Mouse (Mus musculus): ENCODE measurements at regions not wholly inside any gene's neighbourhood (a gene's known extent, or its start where the extent isn't known, plus 50 kb on each side); places are given as distances from the start of the nearest gene placed in this dataset.

GRCm38 (mm10) chr12:107723062-107723859 is 234.8 kb downstream of the 3110018I06Rik start:
- no peak for DNase-seq (ENCODE audit: low spot score in 2 of 2)

DNA sequence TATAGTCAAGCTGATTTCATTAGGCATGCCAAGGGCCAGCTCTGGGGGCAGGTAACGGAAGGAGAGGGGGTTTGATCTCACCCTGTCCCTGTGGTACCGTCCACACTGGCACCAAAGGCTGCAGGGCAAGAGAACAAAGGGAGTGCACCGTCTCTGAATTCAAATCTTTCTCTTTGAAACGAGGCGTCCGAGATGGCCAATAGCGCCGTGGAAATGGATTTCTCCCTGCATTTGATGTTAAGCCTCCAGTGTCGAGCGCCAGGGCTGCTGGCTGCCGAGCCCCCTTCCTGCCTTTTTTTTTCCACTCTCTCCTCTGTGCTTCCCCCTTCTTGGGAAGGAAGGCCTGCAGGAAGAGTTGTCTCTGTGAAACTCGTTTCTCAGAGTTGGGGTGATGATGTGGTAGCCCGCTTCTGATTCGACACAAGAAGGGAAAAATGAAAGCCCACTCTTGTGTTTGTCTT is 235.5 kb downstream of the 3110018I06Rik start:
- DNase-seq (ENCODE audit: low spot score in 2 of 2), result no peak

- DNase-seq (ENCODE audit: low spot score in 2 of 2), result no peak
These were observed 236.0 kb downstream of the 3110018I06Rik start for GRCm38 (mm10) chr12:107724467-107724866.

DNA sequence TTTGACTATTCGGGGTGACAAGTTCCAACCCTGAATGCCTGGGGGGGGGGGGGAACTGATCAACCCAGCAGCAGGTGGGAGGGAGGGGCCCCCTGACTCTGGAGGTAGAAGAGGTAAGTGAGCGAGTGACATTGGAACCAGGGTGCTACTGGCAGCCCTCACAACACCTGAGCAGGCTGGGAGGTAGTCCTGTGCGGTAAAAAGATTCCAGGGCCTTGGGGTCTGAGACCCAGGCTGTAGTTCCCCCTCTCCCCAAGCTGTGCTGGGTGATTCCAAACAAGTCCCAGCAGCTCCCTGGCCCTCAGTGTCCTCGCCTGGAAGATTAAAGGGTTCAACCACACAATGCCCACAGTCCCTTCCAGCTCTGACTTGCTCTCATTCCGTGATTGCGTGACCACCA is 240.4 kb downstream of the 3110018I06Rik start:
- DNase-seq (ENCODE audit: low spot score in 2 of 2), result no peak

DNA sequence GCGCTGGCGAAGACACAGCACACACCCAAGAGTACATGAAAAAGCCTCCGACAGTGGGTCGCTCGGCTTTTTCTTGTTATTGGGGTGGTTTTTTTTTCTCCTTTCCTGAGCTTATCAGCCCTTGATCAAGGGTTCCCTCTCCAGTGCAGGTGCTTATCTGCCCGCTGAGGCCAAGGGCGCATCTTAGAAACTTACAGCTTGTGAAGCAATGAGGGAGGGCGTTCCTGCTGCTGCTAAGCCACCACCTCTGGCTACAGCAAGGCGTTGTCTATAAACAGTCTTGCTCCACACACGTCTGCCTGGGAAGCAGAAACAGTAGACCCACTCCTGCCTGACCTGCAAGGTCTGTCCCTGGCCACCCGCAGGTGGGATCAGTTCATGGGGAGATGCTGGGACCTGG is 240.9 kb downstream of the 3110018I06Rik start:
- DNase-seq (ENCODE audit: low spot score in 2 of 2), result no peak

GRCm38 (mm10) chr12:107730940-107731339 is 242.5 kb downstream of the 3110018I06Rik start:
- DNase-seq (ENCODE audit: low spot score in 2 of 2), result no peak

GRCm38 (mm10) chr12:107734536-107734935 is 246.1 kb downstream of the 3110018I06Rik start:
- no peak for DNase-seq (ENCODE audit: low spot score in 2 of 2)

DNA sequence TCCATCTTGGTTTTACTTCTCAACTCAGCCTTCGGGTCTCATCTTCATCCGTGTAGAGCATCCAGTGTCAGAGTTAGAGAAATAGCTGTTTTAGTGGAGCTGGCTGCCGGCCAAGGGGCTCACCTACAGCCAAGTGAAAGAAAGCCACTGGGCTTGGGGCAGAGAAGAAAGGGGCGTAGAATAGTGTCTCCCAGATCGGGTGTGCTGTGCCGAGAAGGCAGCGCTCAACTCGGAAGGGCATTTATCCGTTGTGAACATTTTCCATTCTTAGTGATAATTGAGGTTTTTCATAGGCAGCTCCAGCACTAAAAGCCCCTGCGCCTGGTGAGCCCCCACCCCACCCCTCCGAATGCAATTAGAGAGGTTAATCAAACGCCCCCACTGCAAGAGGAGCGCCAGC is 254.2 kb downstream of the 3110018I06Rik start:
- no peak for DNase-seq (ENCODE audit: low spot score in 2 of 2)

DNA sequence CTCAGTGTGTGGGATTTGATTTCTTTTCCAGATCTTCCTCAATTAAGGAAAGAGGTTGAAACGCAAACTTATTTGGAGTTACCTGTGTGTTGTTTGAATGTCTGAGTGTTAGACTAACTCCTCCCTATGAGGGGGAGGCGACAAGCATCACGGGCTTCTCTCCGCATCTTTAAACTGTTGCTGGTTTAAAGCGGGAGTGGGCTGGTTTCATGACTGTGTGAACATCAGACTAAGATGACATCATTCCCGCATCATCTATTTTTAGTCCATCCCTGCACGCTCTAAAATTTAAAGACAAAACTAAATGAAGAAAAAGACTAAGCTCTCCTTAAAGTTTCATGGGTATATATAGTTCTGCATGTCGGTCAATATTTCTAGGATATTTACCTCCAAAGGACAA is 256.4 kb downstream of the 3110018I06Rik start:
- no peak for DNase-seq (ENCODE audit: low spot score in 2 of 2)

DNA sequence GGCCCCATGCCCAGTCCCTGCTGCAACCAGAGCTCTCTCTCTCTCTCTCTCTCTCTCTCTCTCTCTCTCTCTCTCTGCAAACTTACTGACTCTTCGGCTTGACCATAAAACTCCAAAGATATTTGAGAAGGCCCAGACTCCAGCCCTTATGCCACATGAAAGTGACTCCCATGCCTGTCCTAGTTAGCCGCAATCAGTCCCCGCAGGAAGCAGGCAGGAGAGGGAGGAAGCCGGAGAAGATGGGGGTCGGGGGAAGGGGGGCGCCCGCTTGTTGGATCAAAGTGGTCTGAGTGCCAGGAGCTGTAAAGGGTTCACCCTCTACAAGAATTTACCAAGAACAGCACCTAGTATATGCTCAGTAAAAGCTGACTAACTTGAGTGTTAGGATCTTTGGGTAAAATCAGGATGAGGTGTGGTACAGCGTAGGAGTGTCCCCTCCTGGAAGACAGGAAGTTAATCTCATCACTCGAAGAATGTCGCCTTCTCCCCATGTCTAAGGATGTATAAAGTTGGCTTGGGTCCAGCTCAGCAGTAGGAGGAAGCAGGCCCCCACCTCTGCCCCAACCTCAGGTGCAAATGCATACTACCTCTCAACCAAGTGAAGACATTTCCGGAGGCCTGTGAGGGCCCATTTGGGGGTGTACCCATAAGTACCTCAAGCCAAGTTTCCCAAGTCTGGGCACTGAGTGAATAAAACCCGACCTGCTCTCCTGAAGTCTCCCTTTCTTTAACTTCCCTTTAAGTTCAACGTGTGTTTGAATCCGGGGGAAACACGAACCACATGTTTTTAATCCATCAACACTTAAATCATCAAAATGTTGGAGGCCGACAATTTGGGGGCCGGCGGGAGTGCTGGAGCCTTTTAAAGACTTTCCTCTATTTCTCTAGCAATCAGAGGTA is 254.7 kb downstream of the Bcl11b start:
- DNase-seq (ENCODE audit: low spot score in 2 of 2), result no peak

DNA sequence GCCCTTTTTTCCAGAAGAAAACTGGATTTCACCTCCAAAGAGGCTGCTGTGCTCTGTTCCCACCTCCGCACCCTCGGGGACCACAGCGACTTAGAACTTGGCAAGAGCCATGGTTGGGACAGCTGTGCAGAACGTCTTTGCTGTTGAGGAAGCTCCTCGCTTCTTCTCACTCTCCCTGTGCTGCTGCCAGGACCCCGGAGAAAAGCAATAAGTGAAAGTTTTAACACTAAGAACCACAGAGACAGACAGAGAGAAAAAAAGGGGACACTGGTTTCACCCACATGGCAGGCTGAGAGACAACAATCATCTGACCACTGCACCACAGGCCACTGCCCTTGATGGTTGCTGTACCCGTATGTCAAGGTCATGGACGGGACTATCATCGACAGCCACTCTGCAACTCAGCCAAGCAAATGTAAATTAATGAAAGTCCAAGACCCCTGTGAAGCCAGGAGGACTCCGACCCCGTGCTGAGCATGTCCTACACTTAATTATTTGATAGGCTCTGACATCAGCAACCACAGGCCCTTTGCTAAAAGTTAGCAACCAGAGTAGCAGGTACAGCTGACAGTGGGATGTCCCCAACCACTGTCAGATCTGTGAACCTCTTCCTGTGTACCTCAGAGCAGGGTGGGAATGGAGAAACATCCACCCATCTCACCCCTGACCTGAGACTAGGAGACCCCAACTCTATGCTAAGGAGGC is 253.9 kb downstream of the Bcl11b start:
- no peak for DNase-seq (ENCODE audit: low spot score in 2 of 2)

GRCm38 (mm10) chr12:107750285-107750927 is 253.0 kb downstream of the Bcl11b start:
- no peak for DNase-seq (ENCODE audit: low spot score in 2 of 2)

DNA sequence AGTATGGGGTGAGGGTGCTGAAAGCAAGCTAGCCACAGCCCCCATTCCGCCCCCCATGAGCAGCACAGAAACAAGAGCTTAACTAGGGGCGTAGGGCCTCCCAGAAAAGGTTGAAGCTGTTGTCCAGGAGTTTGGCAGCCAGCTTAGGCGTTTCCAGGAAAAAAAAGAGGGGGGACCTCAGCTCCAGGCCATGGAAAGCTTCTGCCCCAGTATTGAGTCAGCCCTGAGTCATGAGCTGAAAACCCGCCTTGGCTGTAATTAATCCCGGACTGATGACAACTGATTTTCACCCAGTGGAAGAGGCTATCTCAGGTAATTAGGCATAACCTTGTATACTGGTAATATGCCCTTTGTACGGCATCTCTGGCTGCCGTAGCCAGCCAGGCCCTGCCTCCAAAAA is 251.3 kb downstream of the Bcl11b start:
- no peak for DNase-seq (ENCODE audit: low spot score in 2 of 2)

DNA sequence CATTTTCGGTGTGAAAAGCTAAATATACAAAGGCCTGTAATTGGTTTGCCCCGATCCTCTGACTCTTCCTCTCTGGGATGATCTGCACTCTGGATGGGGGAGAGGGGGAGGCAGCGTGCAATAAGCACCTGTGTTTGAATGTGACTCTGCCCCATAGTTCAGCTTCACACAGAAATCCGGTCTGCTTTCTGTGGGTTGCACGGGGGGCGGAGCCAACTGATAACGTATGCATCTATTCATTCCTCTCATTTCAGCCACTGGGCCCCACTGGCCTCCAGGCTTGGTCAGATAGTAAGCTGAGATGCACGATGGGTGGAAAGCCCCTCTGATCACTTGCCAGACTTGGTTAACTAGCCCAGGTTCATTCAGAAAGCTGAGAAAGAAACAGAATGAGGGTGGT is 250.8 kb downstream of the Bcl11b start:
- DNase-seq (ENCODE audit: low spot score in 2 of 2), result no peak

DNA sequence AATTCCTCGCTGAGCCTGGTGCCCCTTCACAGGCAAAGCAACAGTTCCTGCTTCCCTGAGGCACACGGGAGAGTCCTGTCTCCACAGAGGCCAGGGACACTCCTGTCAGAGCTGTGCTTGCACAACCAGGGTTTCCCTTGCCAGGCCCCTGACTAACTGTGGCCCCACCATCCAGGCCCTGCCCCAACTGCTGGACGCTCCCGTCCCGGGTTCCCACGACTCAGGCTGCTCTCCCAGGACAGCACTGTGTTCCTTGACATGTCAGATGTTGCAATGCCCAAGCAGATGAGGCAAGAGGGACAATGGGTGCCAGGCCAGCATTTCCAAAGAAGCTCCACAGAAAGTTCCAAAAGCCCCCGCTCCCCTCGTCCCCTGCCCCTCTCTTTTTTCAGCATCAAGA is 250.4 kb downstream of the Bcl11b start:
- DNase-seq (ENCODE audit: low spot score in 2 of 2), result no peak

DNA sequence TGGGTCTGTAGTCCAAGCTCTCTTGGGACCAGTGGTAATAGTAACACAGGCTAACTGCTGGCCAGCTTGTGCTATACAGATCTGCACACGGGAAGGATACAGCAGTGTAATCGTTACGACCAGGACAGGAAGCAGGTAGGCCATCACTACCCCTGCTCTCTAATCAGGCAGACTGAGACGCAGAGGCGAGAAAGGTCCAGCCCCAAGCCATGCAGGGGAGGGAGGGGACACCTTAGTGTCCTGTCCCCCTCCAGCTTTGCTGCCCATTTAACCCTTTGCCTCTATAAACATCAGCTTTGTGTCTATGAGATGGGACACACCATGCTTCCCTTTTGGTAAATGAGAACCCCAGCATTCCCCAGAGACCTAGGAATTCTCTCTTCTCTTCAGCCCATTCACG is 249.9 kb downstream of the Bcl11b start:
- no peak for DNase-seq (ENCODE audit: low spot score in 2 of 2)

DNA sequence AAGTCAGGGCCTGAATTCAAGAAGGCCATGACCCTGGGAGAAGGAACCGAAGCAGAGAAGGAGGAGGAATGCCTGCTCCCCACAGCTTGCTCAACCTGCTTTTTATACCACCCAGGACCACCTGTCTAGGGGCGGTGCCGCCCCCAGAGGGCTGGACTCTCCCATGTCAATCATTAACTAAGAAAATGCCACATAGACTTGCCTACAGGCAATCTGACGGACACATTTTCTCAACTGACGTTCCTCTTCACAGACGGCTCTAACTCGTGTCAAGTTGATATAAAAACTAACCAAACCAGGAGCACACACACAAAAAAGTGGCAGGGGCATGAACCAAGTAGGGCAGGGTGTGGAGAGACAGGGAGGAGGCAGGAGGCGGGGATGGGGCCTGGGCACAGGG is 248.5 kb downstream of the Bcl11b start:
- no peak for DNase-seq (ENCODE audit: low spot score in 2 of 2)

- DNase-seq (ENCODE audit: low spot score in 2 of 2), result no peak
These were observed 247.4 kb downstream of the Bcl11b start for GRCm38 (mm10) chr12:107755820-107756517.

- DNase-seq (ENCODE audit: low spot score in 2 of 2), result no peak
These were observed 246.2 kb downstream of the Bcl11b start for GRCm38 (mm10) chr12:107757184-107757583.

- DNase-seq (ENCODE audit: low spot score in 2 of 2), result no peak
These were observed 245.2 kb downstream of the Bcl11b start for GRCm38 (mm10) chr12:107757996-107758791.

Data from frontal cortex, postnatal 14 days (tissue).